Mouse (Mus musculus): Measurements from ENCODE around the gene Ubqln4. TPM values are rescaled to one million over a fixed set of nuclear protein-coding genes. Genes with fewer than 3 reads are reported as not detected.

Ubqln4 gene
- polyA plus RNA-seq, 2 experiments = 17.9 to 22.7 TPM

GRCm38 (mm10) chr3:88509692-88510420 is 43.7 kb upstream of the Ubqln4 start, which contains the start of gene Lmna:
Gene Lmna (minus strand): TSS chr3:88509956.
- H3K4me1 ChIP-seq (replicated peaks; ENCODE audit: control insufficient read depth in 2 of 2, insufficient read depth in 2 of 2, low read length in 1 of 2) = peaks cover 9 to 35% of the 10 kb centered on the region in 2 experiments
- H3K4me3 ChIP-seq (ENCODE audit: insufficient read depth in 1 of 2, low read depth in 2 of 2, low read length in 2 of 2) = peak within 1 kb of the TSS; percentile 47 to 63
- under 1% methylated on average over 31 of the region's 31 CpGs for WGBS (ENCODE audit: insufficient replicate concordance)
- no peak for TF ChIP-seq EP300 (IDR thresholded peaks at IDR 0.05; ENCODE audit: low read depth)
- peak; percentile 67 for TF ChIP-seq CTCF (IDR thresholded peaks at IDR 0.05; ENCODE audit: low read depth)
- H3K9me3 ChIP-seq (ENCODE audit: control insufficient read depth, low read length) = no peaks in the 10 kb centered on the region
- peak; percentile 92 for ATAC-seq (ENCODE audit: insufficient read depth)
- H3K9ac ChIP-seq (replicated peaks) = peak within 1 kb of the TSS; percentile 47
- H3K36me3 ChIP-seq (replicated peaks; ENCODE audit: control insufficient read depth, insufficient read depth, low read depth) = no peaks in the 10 kb centered on the region
- peak within 1 kb of the TSS; percentile 51 for H3K27ac ChIP-seq
- no peaks in the 10 kb centered on the region for H3K27me3 ChIP-seq (ENCODE audit: control insufficient read depth, insufficient read depth, low read length)
- DNase-seq (ENCODE audit: low read depth in 3 of 3, low spot score in 3 of 3) = peak; percentile 76 to 91 (median 76)
- peak within 1 kb of the TSS; percentile 74 for H3K4me2 ChIP-seq (ENCODE audit: low read depth)

GRCm38 (mm10) chr3:88510421-88511289 is 42.9 kb upstream of the Ubqln4 start:
- H3K27me3 ChIP-seq (ENCODE audit: control insufficient read depth, insufficient read depth, low read length) = no peaks in the 10 kb centered on the region
- H3K27ac ChIP-seq = peak overlapping the region; percentile 51
- TF ChIP-seq EP300 (IDR thresholded peaks at IDR 0.05; ENCODE audit: low read depth) (no peak), CTCF (IDR thresholded peaks at IDR 0.05; ENCODE audit: low read depth) (no peak)
- H3K36me3 ChIP-seq (replicated peaks; ENCODE audit: control insufficient read depth, insufficient read depth, low read depth) = no peaks in the 10 kb centered on the region
- WGBS (ENCODE audit: insufficient replicate concordance) = 38% methylated on average over 13 of the region's 13 CpGs
- DNase-seq (ENCODE audit: low read depth in 3 of 3, low spot score in 3 of 3) (no peak), ATAC-seq (ENCODE audit: insufficient read depth) (no peak)
- no peaks in the 10 kb centered on the region for H3K9me3 ChIP-seq (ENCODE audit: control insufficient read depth, low read length)
- H3K4me3 ChIP-seq (ENCODE audit: insufficient read depth in 1 of 2, low read depth in 2 of 2, low read length in 2 of 2) = peak overlapping the region; percentile 47 to 63
- H3K4me1 ChIP-seq (replicated peaks; ENCODE audit: control insufficient read depth in 2 of 2, insufficient read depth in 2 of 2, low read length in 1 of 2) = peaks cover 9 to 35% of the 10 kb centered on the region in 2 experiments
- H3K9ac ChIP-seq (replicated peaks) = peak overlapping the region; percentile 47
- peak overlapping the region; percentile 74 for H3K4me2 ChIP-seq (ENCODE audit: low read depth)

- TF ChIP-seq CTCF (IDR thresholded peaks at IDR 0.05; ENCODE audit: low read depth) = no peak
- no peak for TF ChIP-seq EP300 (IDR thresholded peaks at IDR 0.05; ENCODE audit: low read depth)
- no peaks in the 10 kb centered on the region for H3K9me3 ChIP-seq (ENCODE audit: control insufficient read depth, low read length)
- no peak overlapping the region for H3K27ac ChIP-seq
- H3K4me2 ChIP-seq (ENCODE audit: low read depth) = no peak overlapping the region
- 41% methylated on average over 4 of the region's 4 CpGs for WGBS (ENCODE audit: insufficient replicate concordance)
- H3K9ac ChIP-seq (replicated peaks) = no peak overlapping the region
- ATAC-seq (ENCODE audit: insufficient read depth) = no peak
- no peak overlapping the region for H3K4me3 ChIP-seq (ENCODE audit: insufficient read depth in 1 of 2, low read depth in 2 of 2, low read length in 2 of 2)
- H3K36me3 ChIP-seq (replicated peaks; ENCODE audit: control insufficient read depth, insufficient read depth, low read depth) = no peaks in the 10 kb centered on the region
- DNase-seq (ENCODE audit: low read depth in 3 of 3, low spot score in 3 of 3) = no peak
- no peaks in the 10 kb centered on the region for H3K27me3 ChIP-seq (ENCODE audit: control insufficient read depth, insufficient read depth, low read length)
- H3K4me1 ChIP-seq (replicated peaks; ENCODE audit: control insufficient read depth in 2 of 2, insufficient read depth in 2 of 2, low read length in 1 of 2) = peaks cover 9 to 35% of the 10 kb centered on the region in 2 experiments
These were observed 42.0 kb upstream of the Ubqln4 start for GRCm38 (mm10) chr3:88511559-88511958.

- no peaks in the 10 kb centered on the region for H3K9me3 ChIP-seq (ENCODE audit: control insufficient read depth, low read length)
- peaks cover 9 to 35% of the 10 kb centered on the region in 2 experiments for H3K4me1 ChIP-seq (replicated peaks; ENCODE audit: control insufficient read depth in 2 of 2, insufficient read depth in 2 of 2, low read length in 1 of 2)
- no peak overlapping the region for H3K9ac ChIP-seq (replicated peaks)
- ATAC-seq (ENCODE audit: insufficient read depth) (no peak), DNase-seq (ENCODE audit: low read depth in 3 of 3, low spot score in 3 of 3) (no peak)
- H3K27ac ChIP-seq = no peak overlapping the region
- 41% methylated on average over 6 of the region's 6 CpGs for WGBS (ENCODE audit: insufficient replicate concordance)
- no peak overlapping the region for H3K4me3 ChIP-seq (ENCODE audit: insufficient read depth in 1 of 2, low read depth in 2 of 2, low read length in 2 of 2)
- H3K27me3 ChIP-seq (ENCODE audit: control insufficient read depth, insufficient read depth, low read length) = no peaks in the 10 kb centered on the region
- TF ChIP-seq EP300 (IDR thresholded peaks at IDR 0.05; ENCODE audit: low read depth) = no peak
- no peak for TF ChIP-seq CTCF (IDR thresholded peaks at IDR 0.05; ENCODE audit: low read depth)
- no peaks in the 10 kb centered on the region for H3K36me3 ChIP-seq (replicated peaks; ENCODE audit: control insufficient read depth, insufficient read depth, low read depth)
- no peak overlapping the region for H3K4me2 ChIP-seq (ENCODE audit: low read depth)
These were observed 41.2 kb upstream of the Ubqln4 start for GRCm38 (mm10) chr3:88512141-88512895.

All from liver, embryonic 14.5 days (tissue).